Mouse (Mus musculus) midbrain, embryonic 14.5 days (tissue): ENCODE results near the gene Mfn2. TPM values are rescaled to one million over a fixed set of nuclear protein-coding genes. Genes with fewer than 3 reads are reported as not detected.

Experiments used
- ATAC-seq: fragments of 200-750 bp; cut with Nextera tagmentation; 2 replicates; pipeline ENCODE4 v1.8.0; 2017; ENCODE audit warnings: moderate number of reproducible peaks, moderate library complexity; ENCODE audit not compliant: low FRiP score, low TSS enrichment
- DNase-seq: peaks from one replicate; pipeline ENCODE4 v3.0.0-alpha.2; 2015
- H3K27ac ChIP-seq: fragments of 300-500 bp; sonication (generic); replicated peaks from 2 replicates; pipeline ENCODE4 v1.5.1; 2014; ENCODE audit warnings: mild to moderate bottlenecking, low read depth, low read length, moderate library complexity
- H3K27me3 ChIP-seq: fragments of 300-500 bp; sonication (generic); 2 replicates; pipeline ENCODE4 v1.6.1; 2014; ENCODE audit warnings: low read length, control low read depth, mixed read lengths; ENCODE audit not compliant: control insufficient read depth, insufficient read depth
- H3K36me3 ChIP-seq: fragments of 300-500 bp; sonication (generic); 2 replicates; pipeline ENCODE4 v1.6.1; 2014; ENCODE audit warnings: low read length, control low read depth; ENCODE audit not compliant: control insufficient read depth, insufficient read depth
- H3K4me1 ChIP-seq: fragments of 300-500 bp; sonication (generic); 2 replicates; pipeline ENCODE4 v1.6.1; 2014; ENCODE audit warnings: mild to moderate bottlenecking, antibody characterized with exemption, low read length, control low read depth; ENCODE audit not compliant: control insufficient read depth, insufficient read depth
- H3K4me2 ChIP-seq: fragments of 300-500 bp; sonication (generic); 2 replicates; pipeline ENCODE4 v1.6.1; 2014; ENCODE audit warnings: mild to moderate bottlenecking, low read length, moderate library complexity
- H3K4me3 ChIP-seq: fragments of 300-500 bp; sonication (generic); replicated peaks from 2 replicates; pipeline ENCODE4 v1.5.1; 2014; ENCODE audit warnings: low read depth, low read length
- H3K9ac ChIP-seq: fragments of 300-500 bp; sonication (generic); replicated peaks from 2 replicates; pipeline ENCODE4 v1.6.1; 2014; ENCODE audit warnings: mild to moderate bottlenecking, low read length, moderate library complexity
- H3K9me3 ChIP-seq: fragments of 300-500 bp; sonication (generic); 2 replicates; pipeline ENCODE4 v1.6.1; 2016; ENCODE audit warnings: low read length, control low read depth, mixed read lengths; ENCODE audit not compliant: control insufficient read depth
- WGBS: fragments of 180-500 bp; shearing (Covaris S2); extraction: QIAGEN DNeasy Blood & Tissue Kit; methylation state at CpG from one replicate; pipeline ENCODE4 v1.1.7; 2014; 5-methylcytosine and 5-hydroxymethylcytosine counted together
- polyA plus RNA-seq: library from polyadenylated mRNA; unstranded; fragments of >200 nt; fragmentation: Nextera tagmentation; extraction: Ambion mirVana; gene quantifications from 2 replicates; pipeline ENCODE4 v1.2.1, GENCODE M21; 2014

Gene Mfn2
- polyA plus RNA-seq, 1 experiment from 2014 or later: 77.2 TPM

DNA sequence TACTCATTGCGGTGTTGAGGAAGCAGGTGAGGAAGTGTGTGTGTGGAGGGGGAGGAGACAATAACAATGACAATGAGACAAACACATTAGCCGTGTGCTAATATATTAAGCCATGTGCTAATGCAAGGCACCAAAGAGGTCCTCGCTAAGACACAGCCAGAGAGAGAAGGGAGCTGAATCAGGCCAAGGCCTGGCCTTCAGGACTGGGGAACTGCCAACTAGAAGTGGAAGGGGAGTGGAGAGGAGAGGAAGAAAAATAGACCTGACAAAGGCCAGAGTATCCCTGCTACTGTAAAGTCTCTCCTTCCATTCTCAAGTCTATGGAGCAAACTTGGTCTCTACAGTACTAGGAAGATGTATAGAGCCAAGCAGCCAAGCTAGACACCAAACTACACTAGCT is 903 bp downstream of the Mfn2 start:
- no peaks in the 10 kb centered on the region for H3K27me3 ChIP-seq
- H3K4me1 ChIP-seq: peaks cover 13% of the 10 kb centered on the region; the same call in 1 of the 2 replicates
- DNase-seq (no peak), ATAC-seq (no peak)
- H3K9me3 ChIP-seq: no peaks in the 10 kb centered on the region
- peak overlapping the region; percentile 72 for H3K4me2 ChIP-seq
- WGBS: 79% methylated on average over 3 of the region's 3 CpGs
- H3K36me3 ChIP-seq: peaks cover 40% of the 10 kb centered on the region
- no peak overlapping the region for H3K27ac ChIP-seq
- peak overlapping the region; percentile 88 for H3K9ac ChIP-seq
- peak overlapping the region; percentile 91 for H3K4me3 ChIP-seq

DNA sequence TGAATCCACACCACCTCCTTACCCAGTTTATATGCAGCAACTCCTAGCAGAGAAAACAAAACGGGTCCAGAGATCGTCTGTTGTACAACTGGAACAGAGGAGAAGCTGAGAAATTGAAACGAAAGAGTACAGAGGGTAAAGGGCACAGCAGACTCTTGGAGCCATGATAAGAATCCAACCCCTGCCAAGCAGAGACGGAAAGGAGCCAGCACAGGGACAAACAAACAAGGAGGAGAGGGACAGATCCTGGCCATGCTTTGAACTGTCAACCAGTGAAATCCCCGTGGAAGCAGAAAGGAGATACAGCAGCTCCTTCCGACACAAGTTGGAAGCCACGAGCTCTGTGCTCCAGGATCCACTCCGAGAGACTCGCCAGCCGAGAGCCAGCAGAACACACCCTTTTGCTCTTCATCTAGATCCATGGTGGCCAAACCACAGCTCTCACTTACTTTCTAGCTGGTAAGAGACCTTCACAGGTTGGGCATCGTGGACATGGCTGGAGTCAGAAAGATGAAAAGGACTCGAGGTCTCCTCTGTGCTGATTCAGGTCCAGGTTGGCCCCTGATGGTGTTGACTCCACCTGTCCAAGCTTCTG is 1.5 kb downstream of the Mfn2 start:
- Histone ChIP-seq H3K4me2 (no peak overlapping the region), H3K4me1 (peaks cover 13% of the 10 kb centered on the region; the same call in 1 of the 2 replicates), H3K27ac (no peak overlapping the region), H3K36me3 (peaks cover 46% of the 10 kb centered on the region), H3K4me3 (no peak overlapping the region), H3K9me3 (no peaks in the 10 kb centered on the region), H3K27me3 (no peaks in the 10 kb centered on the region), H3K9ac (no peak overlapping the region)
- ATAC-seq (no peak), DNase-seq (no peak)
- WGBS: 93% methylated on average over 12 of the region's 12 CpGs

DNA sequence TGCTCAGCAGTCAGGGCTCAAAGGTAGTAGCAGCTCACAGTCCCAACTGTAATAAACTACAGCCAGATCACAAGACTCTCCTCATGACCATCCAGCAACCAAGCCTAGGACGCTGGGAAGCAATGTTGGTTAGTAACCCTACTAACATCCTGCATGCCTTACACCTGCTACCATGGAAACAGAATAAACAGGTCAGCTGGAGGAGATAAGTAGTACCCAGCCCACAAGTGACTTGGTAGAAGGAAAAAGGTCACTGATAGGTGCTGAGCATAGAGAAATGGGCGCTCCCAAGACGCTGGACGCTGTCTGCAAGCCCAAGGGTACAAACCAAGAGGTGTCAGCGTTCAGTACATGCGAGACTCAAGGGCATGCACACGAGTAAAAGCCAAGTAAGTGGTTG is 4.1 kb downstream of the Mfn2 start:
- no peak for ATAC-seq
- Histone ChIP-seq H3K4me1 (peaks cover 13% of the 10 kb centered on the region; the same call in 1 of the 2 replicates), H3K27me3 (no peaks in the 10 kb centered on the region), H3K4me3 (no peak overlapping the region), H3K9me3 (no peaks in the 10 kb centered on the region), H3K9ac (no peak overlapping the region), H3K36me3 (peaks cover 72% of the 10 kb centered on the region), H3K27ac (no peak overlapping the region), H3K4me2 (no peak overlapping the region)
- 92% methylated on average over 7 of the region's 7 CpGs for WGBS
- no peak for DNase-seq

DNA sequence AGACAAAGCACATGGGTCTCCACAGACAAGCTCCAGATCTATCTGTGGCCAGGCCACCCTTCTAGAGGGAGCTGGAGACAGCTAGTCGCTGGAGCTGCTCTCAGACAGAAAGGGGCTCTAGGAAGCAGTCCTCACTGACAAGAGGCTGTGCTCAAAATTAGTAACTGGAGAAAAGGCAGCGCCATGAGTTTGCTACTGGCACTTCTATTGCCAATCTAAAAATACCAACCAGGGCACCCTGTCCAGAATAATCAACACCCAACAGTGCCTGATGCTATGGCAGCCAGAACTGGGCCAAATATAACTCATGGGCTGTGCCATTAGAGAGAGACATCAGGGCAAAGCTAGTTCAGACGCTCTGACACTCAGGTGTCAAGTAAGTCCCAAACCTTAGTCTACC is 7.2 kb downstream of the Mfn2 start:
- Histone ChIP-seq H3K9ac (no peak overlapping the region), H3K36me3 (peaks cover 95% of the 10 kb centered on the region), H3K9me3 (no peaks in the 10 kb centered on the region), H3K4me3 (no peak overlapping the region), H3K27ac (no peak overlapping the region), H3K27me3 (no peaks in the 10 kb centered on the region), H3K4me2 (no peak overlapping the region), H3K4me1 (no peaks in the 10 kb centered on the region)
- ATAC-seq (no peak), DNase-seq (no peak)
- WGBS: 90% methylated on average over 3 of the region's 3 CpGs

DNA sequence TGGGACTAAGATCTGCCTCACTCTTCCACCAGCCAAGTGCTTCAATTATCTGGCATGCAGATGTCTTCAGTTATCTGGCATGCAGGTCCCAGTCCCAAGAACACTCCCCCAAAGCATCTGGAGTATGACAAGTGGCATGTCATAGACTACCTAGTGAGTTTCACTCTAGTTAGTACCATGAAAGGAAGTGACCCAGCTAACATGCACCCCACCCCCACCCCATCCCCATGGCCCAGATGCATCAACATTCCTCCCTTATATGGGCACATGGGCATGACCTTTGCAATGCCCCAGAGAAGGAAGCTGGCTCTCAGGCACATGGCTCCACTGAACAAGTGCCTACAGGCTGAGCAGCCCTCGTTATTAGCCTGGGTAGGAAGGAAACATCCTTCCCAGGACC is 8.1 kb downstream of the Mfn2 start:
- DNase-seq: no peak
- ATAC-seq: no peak
- no peak overlapping the region for H3K27ac ChIP-seq
- no peak overlapping the region for H3K4me3 ChIP-seq
- peaks cover 95% of the 10 kb centered on the region for H3K36me3 ChIP-seq
- no peaks in the 10 kb centered on the region for H3K4me1 ChIP-seq
- H3K27me3 ChIP-seq: no peaks in the 10 kb centered on the region
- H3K4me2 ChIP-seq: no peak overlapping the region
- no peak overlapping the region for H3K9ac ChIP-seq
- H3K9me3 ChIP-seq: no peaks in the 10 kb centered on the region
- 86% methylated on average over 1 of the region's 1 CpGs for WGBS

DNA sequence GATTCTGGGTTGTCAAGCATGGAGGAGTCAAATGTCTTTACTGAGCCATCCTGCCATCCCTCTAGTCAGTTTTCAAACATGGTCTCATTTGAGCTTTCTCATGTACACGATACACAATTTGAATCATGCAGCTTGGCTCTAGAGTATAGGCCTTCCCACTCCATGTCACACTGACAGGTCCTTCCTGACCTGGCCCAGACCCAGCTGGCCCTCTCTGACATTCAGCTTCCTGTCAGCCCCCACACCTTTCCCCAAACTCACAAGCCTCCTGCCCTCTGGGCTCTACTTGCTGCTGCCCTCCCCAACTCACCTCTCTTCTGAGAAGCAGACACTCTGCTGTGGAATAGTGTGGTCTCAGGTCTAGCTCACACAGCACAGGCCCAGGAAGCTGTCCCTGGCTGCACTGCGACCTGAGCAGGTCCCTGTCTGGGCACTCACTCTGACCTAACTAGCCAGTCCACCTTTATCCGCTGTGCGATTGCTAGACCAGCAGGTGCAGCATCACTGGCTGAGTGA is 8.6 kb downstream of the Mfn2 start:
- H3K4me2 ChIP-seq: no peak overlapping the region
- WGBS: 92% methylated on average over 4 of the region's 4 CpGs
- ATAC-seq (no peak), DNase-seq (no peak)
- H3K4me3 ChIP-seq: no peak overlapping the region
- no peaks in the 10 kb centered on the region for H3K9me3 ChIP-seq
- H3K9ac ChIP-seq: no peak overlapping the region
- H3K27me3 ChIP-seq: no peaks in the 10 kb centered on the region
- peaks cover 96% of the 10 kb centered on the region for H3K36me3 ChIP-seq
- H3K27ac ChIP-seq: no peak overlapping the region
- no peaks in the 10 kb centered on the region for H3K4me1 ChIP-seq

DNA sequence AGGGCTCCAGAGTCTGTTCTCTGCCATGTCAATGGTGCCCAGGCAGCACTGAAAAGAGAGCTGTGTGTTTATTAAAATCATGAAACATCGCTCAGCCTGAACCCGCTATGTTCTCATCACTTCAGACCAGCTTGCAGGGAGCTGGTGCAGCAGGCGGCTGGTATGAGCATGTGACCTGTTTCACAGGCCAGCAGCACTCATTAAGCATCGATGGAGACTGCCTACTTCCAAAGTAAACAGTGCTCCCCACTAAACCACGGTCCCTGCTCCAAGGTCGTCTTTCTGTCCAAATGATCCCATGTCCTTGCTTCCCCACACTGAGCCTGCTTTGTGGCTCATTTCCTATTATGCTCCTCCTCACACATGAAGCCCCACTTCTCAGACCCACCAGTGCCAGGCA is 14.2 kb downstream of the Mfn2 start:
- no peak overlapping the region for H3K4me2 ChIP-seq
- H3K4me1 ChIP-seq: no peaks in the 10 kb centered on the region
- DNase-seq: no peak
- no peak overlapping the region for H3K27ac ChIP-seq
- no peak overlapping the region for H3K4me3 ChIP-seq
- no peaks in the 10 kb centered on the region for H3K27me3 ChIP-seq
- no peak overlapping the region for H3K9ac ChIP-seq
- 94% methylated on average over 6 of the region's 6 CpGs for WGBS
- ATAC-seq: no peak
- peaks cover 91% of the 10 kb centered on the region for H3K36me3 ChIP-seq
- H3K9me3 ChIP-seq: no peaks in the 10 kb centered on the region

DNA sequence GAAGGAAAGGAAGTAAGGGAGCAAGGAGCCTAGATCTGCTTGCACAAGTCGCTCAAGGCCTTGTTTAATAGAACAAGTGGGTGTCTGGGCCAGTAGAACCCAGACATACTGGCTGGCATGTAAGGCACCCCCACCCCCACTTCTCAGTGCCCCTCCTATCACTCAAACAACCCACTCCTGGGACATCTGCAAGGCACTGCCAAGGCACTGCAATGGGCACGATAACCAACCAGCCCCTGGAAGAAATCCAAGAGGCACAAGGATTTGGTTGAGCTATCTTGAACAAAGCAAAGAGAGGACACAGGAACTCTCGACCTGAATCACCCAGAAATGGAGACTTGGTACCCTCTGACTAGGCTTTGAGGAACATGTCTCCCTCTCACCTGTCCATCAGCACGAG is 16.3 kb downstream of the Mfn2 start:
- H3K4me1 ChIP-seq: no peaks in the 10 kb centered on the region
- H3K4me2 ChIP-seq: no peak overlapping the region
- ATAC-seq: no peak
- H3K27me3 ChIP-seq: no peaks in the 10 kb centered on the region
- H3K9ac ChIP-seq: no peak overlapping the region
- H3K4me3 ChIP-seq: no peak overlapping the region
- no peak overlapping the region for H3K27ac ChIP-seq
- 85% methylated on average over 4 of the region's 4 CpGs for WGBS
- peaks cover 91% of the 10 kb centered on the region for H3K36me3 ChIP-seq
- H3K9me3 ChIP-seq: no peaks in the 10 kb centered on the region
- DNase-seq: no peak

DNA sequence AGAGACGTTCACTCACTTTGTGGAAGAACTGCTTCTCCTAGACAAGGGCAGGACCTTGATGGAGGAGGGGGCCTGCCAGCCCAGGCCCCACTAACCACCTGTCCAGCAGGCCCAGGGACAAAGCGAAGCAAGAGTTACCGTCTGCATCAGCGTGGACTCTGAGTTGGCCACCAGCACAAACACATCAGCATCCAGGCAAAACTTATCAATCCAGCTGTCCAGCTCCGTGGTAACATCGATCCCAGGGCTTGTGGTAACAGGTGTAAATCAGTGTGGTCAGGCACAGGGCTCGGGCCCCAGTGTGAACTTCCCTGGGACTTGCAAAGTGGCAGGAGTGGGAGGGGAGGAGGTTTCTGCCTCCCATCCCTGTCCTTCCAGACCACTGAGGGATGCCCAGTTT is 17.2 kb downstream of the Mfn2 start:
- no peak for ATAC-seq
- WGBS: 95% methylated on average over 7 of the region's 7 CpGs
- Histone ChIP-seq H3K27ac (no peak overlapping the region), H3K36me3 (peaks cover 91% of the 10 kb centered on the region), H3K4me2 (no peak overlapping the region), H3K27me3 (no peaks in the 10 kb centered on the region), H3K9ac (no peak overlapping the region), H3K4me1 (no peaks in the 10 kb centered on the region), H3K4me3 (no peak overlapping the region), H3K9me3 (no peaks in the 10 kb centered on the region)
- DNase-seq: no peak
